Mouse (Mus musculus) heart, postnatal 0 days (tissue): ENCODE data around the gene Prmt3.

Experiments
- CTCF ChIP-seq: IDR thresholded peaks from 2 replicates; pipeline ENCODE4 v1.5.1; 2016; ENCODE audit warnings: antibody characterized with exemption, control low read depth, low read depth
- EP300 ChIP-seq: IDR thresholded peaks from 2 replicates; pipeline ENCODE4 v1.6.1; 2016; ENCODE audit warnings: antibody characterized with exemption, low read depth

GRCm38 (mm10) chr7:49752730-49753506 is 25.2 kb upstream of the Prmt3 start:
- TF ChIP-seq CTCF (peak; percentile 59), EP300 (no peak)
